Mouse (Mus musculus) liver, embryonic 13.5 days (tissue): ENCODE data around the gene Krt8. TPM values are rescaled to one million over a fixed set of nuclear protein-coding genes. Genes with fewer than 3 reads are reported as not detected.

Source experiments
- ATAC-seq: fragments of 200-750 bp; cut with Nextera tagmentation; 2 replicates; pipeline ENCODE4 v1.8.0; 2017; ENCODE audit warnings: low read depth, mild to moderate bottlenecking, moderate number of reproducible peaks, moderate library complexity
- DNase-seq: peaks from one replicate; pipeline ENCODE4 v3.0.0; 2022
- H3K27ac ChIP-seq: fragments of 300-500 bp; sonication (generic); 2 replicates; pipeline ENCODE4 v1.5.1; 2015; ENCODE audit warnings: moderate library complexity, mild to moderate bottlenecking, inconsistent platforms
- H3K27me3 ChIP-seq: fragments of 300-500 bp; sonication (generic); 2 replicates; pipeline ENCODE4 v1.6.1; 2015; ENCODE audit warnings: mild to moderate bottlenecking, inconsistent platforms
- H3K36me3 ChIP-seq: fragments of 300-500 bp; sonication (generic); 2 replicates; pipeline ENCODE4 v1.6.1; 2015; ENCODE audit warnings: mild to moderate bottlenecking, inconsistent platforms
- H3K4me1 ChIP-seq: fragments of 300-500 bp; sonication (generic); replicated peaks from 2 replicates; pipeline ENCODE4 v1.6.1; 2015; ENCODE audit warnings: inconsistent platforms
- H3K4me2 ChIP-seq: fragments of 300-500 bp; sonication (generic); 2 replicates; pipeline ENCODE4 v1.6.1; 2015; ENCODE audit warnings: inconsistent platforms, mild to moderate bottlenecking, moderate library complexity
- H3K4me3 ChIP-seq: fragments of 300-500 bp; sonication (generic); replicated peaks from 2 replicates; pipeline ENCODE4 v1.5.1; 2015; ENCODE audit warnings: mild to moderate bottlenecking, inconsistent platforms
- H3K9ac ChIP-seq: fragments of 300-500 bp; sonication (generic); 2 replicates; pipeline ENCODE4 v1.6.1; 2015; ENCODE audit warnings: mild to moderate bottlenecking, inconsistent platforms
- H3K9me3 ChIP-seq: fragments of 300-500 bp; sonication (generic); replicated peaks from 2 replicates; pipeline ENCODE4 v1.6.1; 2016; ENCODE audit warnings: inconsistent platforms
- WGBS: fragments of 180-500 bp; shearing (Covaris S2); methylation state at CpG from one replicate; pipeline ENCODE4 v1.1.7; 2015; ENCODE audit not compliant: insufficient replicate concordance; 5-methylcytosine and 5-hydroxymethylcytosine counted together
- polyA plus RNA-seq: library from polyadenylated mRNA; unstranded; fragments of >200 nt; fragmentation: Nextera tagmentation; extraction: Ambion mirVana; gene quantifications from 2 replicates; pipeline ENCODE4 v1.2.1, GENCODE M21; 2015

Krt8 gene
- polyA plus RNA-seq, 1 experiment from 2014 or later = 89.5 TPM

DNA sequence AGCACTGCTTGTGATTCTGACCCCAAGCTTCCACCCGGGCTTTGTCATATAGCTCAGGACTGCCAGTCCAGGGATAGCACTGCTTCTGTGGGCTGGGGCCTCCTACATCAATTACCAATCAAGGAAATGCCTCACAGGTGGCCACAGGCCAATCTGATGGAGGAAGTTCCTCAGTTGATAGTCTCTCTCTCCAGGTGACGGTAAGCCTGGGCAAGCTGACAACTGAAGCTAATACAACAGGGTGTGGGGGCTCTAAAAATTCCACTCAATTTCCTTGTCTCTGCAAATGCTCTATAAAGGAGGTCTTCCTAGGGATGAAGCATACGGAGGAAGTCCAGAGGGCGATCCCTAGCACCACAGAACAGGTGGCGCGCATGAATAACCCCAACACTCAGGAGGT is 13.3 kb downstream of the Krt8 start:
- Histone ChIP-seq H3K4me2 (no peak overlapping the region), H3K9ac (no peak overlapping the region), H3K9me3 (no peaks in the 10 kb centered on the region), H3K36me3 (no peaks in the 10 kb centered on the region; the same call in 1 of the 2 replicates), H3K4me3 (no peak overlapping the region), H3K4me1 (peaks cover 19% of the 10 kb centered on the region), H3K27me3 (0 out of 2 replicates have a peak, but pooled peaks cover 5% of the 10 kb centered on the region), H3K27ac (no peak overlapping the region)
- ATAC-seq (no peak), DNase-seq (no peak)
- WGBS = 74% methylated on average over 6 of the region's 6 CpGs

DNA sequence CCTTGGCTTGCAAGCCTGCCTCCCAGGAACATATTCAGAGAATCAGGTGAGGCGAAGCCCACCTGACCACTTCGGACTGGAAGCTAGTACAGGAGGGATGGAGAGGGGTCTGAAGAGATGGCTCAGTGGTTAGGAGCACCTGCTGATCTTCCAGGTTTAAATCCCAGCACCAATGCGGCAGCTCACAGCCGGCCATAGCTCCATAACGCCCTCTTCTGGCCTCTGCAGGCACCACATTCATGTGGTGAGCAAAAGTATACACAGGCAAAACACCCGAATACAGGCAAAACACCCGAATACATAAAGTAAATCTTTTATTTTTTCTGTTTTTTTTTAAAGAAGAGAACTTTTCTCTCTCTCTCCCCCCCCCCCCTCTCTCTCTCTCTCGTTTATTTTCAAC is 15.6 kb downstream of the Krt8 start:
- Histone ChIP-seq H3K9ac (no peak overlapping the region), H3K27ac (no peak overlapping the region), H3K4me1 (peaks cover 11% of the 10 kb centered on the region), H3K36me3 (no peaks in the 10 kb centered on the region), H3K4me3 (no peak overlapping the region), H3K4me2 (no peak overlapping the region), H3K9me3 (no peaks in the 10 kb centered on the region), H3K27me3 (0 out of 2 replicates have a peak, but pooled peaks cover 5% of the 10 kb centered on the region)
- DNase-seq = no peak
- ATAC-seq = no peak
- 51% methylated on average over 8 of the region's 8 CpGs for WGBS

- no peak for ATAC-seq
- DNase-seq = peak; percentile 59
- Histone ChIP-seq H3K9ac (no peak overlapping the region), H3K36me3 (no peaks in the 10 kb centered on the region), H3K27me3 (0 out of 2 replicates have a peak, but pooled peaks cover 5% of the 10 kb centered on the region), H3K4me2 (no peak overlapping the region), H3K9me3 (no peaks in the 10 kb centered on the region), H3K27ac (no peak overlapping the region), H3K4me3 (no peak overlapping the region), H3K4me1 (peaks cover 16% of the 10 kb centered on the region)
- WGBS = 2% methylated on average over 10 of the region's 10 CpGs
These were observed 16.2 kb downstream of the Krt8 start for GRCm38 (mm10) chr15:101988119-101988518.

DNA sequence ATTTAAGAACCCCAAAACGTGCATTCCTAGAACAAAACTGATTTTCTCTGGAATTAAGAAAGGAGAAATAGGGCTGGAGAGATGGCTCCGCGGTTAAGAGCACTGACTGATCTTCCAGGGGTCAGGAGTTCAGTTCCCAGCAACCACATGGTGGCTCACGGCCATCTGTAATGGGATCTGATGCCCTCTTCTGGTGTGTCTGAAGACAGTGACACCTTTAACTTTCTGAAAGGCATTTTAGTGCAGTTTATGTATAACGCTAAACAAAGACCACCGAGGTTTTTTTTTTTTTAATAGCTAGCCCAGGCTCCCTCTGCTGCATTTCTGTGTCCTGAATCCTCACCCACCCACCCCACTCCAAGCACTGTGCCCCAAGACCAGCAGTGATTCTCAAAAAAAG is 19.5 kb downstream of the Krt8 start:
- no peak overlapping the region for H3K27ac ChIP-seq
- ATAC-seq (no peak), DNase-seq (no peak)
- peak overlapping the region; percentile 63 for H3K4me2 ChIP-seq
- 11% methylated on average over 6 of the region's 6 CpGs for WGBS
- H3K9ac ChIP-seq = no peak overlapping the region
- no peaks in the 10 kb centered on the region for H3K9me3 ChIP-seq
- H3K4me1 ChIP-seq = peaks cover 23% of the 10 kb centered on the region
- H3K27me3 ChIP-seq = 0 out of 2 replicates have a peak, but pooled peaks cover 5% of the 10 kb centered on the region
- H3K36me3 ChIP-seq = no peaks in the 10 kb centered on the region
- H3K4me3 ChIP-seq = no peak overlapping the region

DNA sequence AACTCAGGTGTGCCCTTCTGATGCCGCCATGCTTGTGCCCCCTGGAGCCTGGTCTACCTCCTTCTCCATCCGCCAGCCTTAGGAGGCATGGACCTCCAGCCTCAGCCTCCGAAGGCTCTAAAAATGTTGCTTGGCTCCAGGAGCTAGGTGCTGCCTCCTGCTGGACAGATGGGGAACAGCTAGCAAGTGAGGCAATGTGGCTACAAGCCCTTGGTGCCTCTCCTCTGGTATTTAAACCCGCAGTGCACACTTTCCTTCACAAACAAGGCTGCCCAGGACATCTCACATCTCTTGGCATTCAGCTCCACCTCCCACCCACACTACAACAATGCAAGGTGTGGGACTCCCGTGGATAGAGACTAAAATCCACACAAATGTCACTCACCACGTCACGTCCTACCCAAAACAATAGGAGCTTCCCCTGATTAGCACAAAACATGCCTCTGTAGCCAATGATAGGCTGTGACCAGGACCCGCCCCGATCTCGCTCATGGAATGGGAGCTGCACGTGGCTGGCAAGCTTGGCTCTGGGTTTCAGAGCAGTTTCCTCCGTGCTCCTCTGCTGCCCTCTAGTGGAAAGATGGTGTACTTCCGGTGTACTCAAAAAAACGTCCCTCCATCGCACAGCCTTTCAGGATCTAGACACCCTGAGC is 20.2 kb downstream of the Krt8 start:
- H3K4me1 ChIP-seq = peaks cover 24% of the 10 kb centered on the region
- peak overlapping the region; percentile 30 for H3K4me3 ChIP-seq
- peak overlapping the region; percentile 57 for H3K9ac ChIP-seq
- DNase-seq (peak; percentile 84), ATAC-seq (peak; percentile 87)
- H3K4me2 ChIP-seq = peak overlapping the region; percentile 63
- 4% methylated on average over 15 of the region's 15 CpGs for WGBS
- no peaks in the 10 kb centered on the region for H3K36me3 ChIP-seq
- peak overlapping the region; percentile 67 for H3K27ac ChIP-seq
- H3K27me3 ChIP-seq = 0 out of 2 replicates have a peak, but pooled peaks cover 5% of the 10 kb centered on the region
- no peaks in the 10 kb centered on the region for H3K9me3 ChIP-seq

- Histone ChIP-seq H3K9ac (peak overlapping the region; percentile 57; the same call in 1 of the 2 replicates), H3K4me3 (peak overlapping the region; percentile 30; the same call in 1 of the 2 replicates), H3K27ac (peak overlapping the region; percentile 67), H3K4me1 (peaks cover 31% of the 10 kb centered on the region), H3K9me3 (no peaks in the 10 kb centered on the region), H3K36me3 (no peaks in the 10 kb centered on the region), H3K27me3 (0 out of 2 replicates have a peak, but pooled peaks cover 2% of the 10 kb centered on the region), H3K4me2 (peak overlapping the region; percentile 63)
- DNase-seq = no peak
- ATAC-seq = no peak
- WGBS = 67% methylated on average over 13 of the region's 13 CpGs
These were observed 20.9 kb downstream of the Krt8 start for GRCm38 (mm10) chr15:101983315-101983948.

GRCm38 (mm10) chr15:101980849-101981248 is 23.4 kb downstream of the Krt8 start:
- Histone ChIP-seq H3K27ac (peak overlapping the region; percentile 55), H3K9me3 (no peaks in the 10 kb centered on the region), H3K9ac (no peak overlapping the region), H3K4me1 (peaks cover 56% of the 10 kb centered on the region), H3K4me3 (no peak overlapping the region), H3K27me3 (no peaks in the 10 kb centered on the region), H3K4me2 (no peak overlapping the region), H3K36me3 (no peaks in the 10 kb centered on the region)
- no peak for DNase-seq
- ATAC-seq = no peak
- WGBS = 68% methylated on average over 6 of the region's 6 CpGs

- no peaks in the 10 kb centered on the region for H3K36me3 ChIP-seq
- DNase-seq (peak; percentile 82), ATAC-seq (peak; percentile 96)
- WGBS = 5% methylated on average over 25 of the region's 39 CpGs
- peak overlapping the region; percentile 85 for H3K27ac ChIP-seq
- peaks cover 61% of the 10 kb centered on the region for H3K4me1 ChIP-seq
- H3K9ac ChIP-seq = peak overlapping the region; percentile 74
- no peaks in the 10 kb centered on the region for H3K9me3 ChIP-seq
- H3K27me3 ChIP-seq = 0 out of 2 replicates have a peak, but pooled peaks cover 3% of the 10 kb centered on the region
- H3K4me2 ChIP-seq = peak overlapping the region; percentile 83
- peak overlapping the region; percentile 52 for H3K4me3 ChIP-seq
These were observed 27.1 kb downstream of the Krt8 start for GRCm38 (mm10) chr15:101977043-101977726.

DNA sequence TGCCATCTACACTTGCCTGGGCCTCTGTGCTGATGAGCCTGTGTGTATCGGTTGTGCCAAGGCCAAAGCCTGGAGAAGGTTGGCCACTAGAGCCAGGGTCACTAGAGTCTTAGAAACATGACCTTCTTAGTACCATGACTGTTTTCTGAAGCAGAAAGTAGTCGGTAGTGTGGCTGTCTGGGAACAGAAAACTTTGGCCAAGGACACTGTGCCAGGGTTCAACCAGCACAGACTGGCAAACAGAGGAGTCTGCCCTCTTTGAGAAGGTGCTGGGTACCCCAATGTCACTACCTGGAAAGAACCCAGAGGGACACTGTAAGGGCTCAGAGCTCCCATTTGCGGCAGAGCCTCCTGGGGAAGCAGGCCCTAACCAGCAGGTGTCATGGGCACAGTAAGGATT is 27.6 kb downstream of the Krt8 start:
- H3K4me3 ChIP-seq = peak overlapping the region; percentile 52
- peak overlapping the region; percentile 74 for H3K9ac ChIP-seq
- no peaks in the 10 kb centered on the region for H3K36me3 ChIP-seq
- no peak for ATAC-seq
- peak overlapping the region; percentile 83 for H3K4me2 ChIP-seq
- no peaks in the 10 kb centered on the region for H3K9me3 ChIP-seq
- H3K27me3 ChIP-seq = peaks cover 8% of the 10 kb centered on the region; the same call in 1 of the 2 replicates
- H3K4me1 ChIP-seq = peaks cover 61% of the 10 kb centered on the region
- WGBS = 53% methylated on average over 3 of the region's 3 CpGs
- DNase-seq = no peak
- H3K27ac ChIP-seq = peak overlapping the region; percentile 83

- Histone ChIP-seq H3K4me2 (peak overlapping the region; percentile 83), H3K9ac (peak overlapping the region; percentile 74), H3K4me1 (peaks cover 61% of the 10 kb centered on the region)
These were observed 28.3 kb downstream of the Krt8 start for GRCm38 (mm10) chr15:101976023-101976422.

More at GRCm38 (mm10) chr15:101976023-101976422, 28.3 kb downstream of the Krt8 start:
- Histone ChIP-seq H3K4me3 (no peak overlapping the region; the same call in 1 of the 2 replicates), H3K27ac (peak overlapping the region; percentile 83), H3K27me3 (peaks cover 14% of the 10 kb centered on the region; the same call in 1 of the 2 replicates), H3K36me3 (no peaks in the 10 kb centered on the region), H3K9me3 (no peaks in the 10 kb centered on the region)
- 19% methylated on average over 5 of the region's 5 CpGs for WGBS
- DNase-seq (peak; percentile 60), ATAC-seq (peak; percentile 67)
